Mouse (Mus musculus) testis, adult 2 months (tissue): ENCODE measurements around the gene Calcoco2.

Experiments used
- CTCF ChIP-seq: fragments of 200-500 bp; IDR thresholded peaks from 2 replicates; pipeline ENCODE4 v1.5.1; 2012; ENCODE audit warnings: low read depth, mild to moderate bottlenecking, inconsistent platforms, low read length, moderate library complexity; ENCODE audit not compliant: control insufficient read depth, insufficient read depth, insufficient replicate concordance
- POLR2A ChIP-seq: fragments of 200-500 bp; IDR thresholded peaks from 2 replicates; pipeline ENCODE4 v1.6.1; 2012; ENCODE audit warnings: low read depth, mild to moderate bottlenecking, inconsistent platforms, low read length, moderate library complexity; ENCODE audit not compliant: control insufficient read depth

DNA sequence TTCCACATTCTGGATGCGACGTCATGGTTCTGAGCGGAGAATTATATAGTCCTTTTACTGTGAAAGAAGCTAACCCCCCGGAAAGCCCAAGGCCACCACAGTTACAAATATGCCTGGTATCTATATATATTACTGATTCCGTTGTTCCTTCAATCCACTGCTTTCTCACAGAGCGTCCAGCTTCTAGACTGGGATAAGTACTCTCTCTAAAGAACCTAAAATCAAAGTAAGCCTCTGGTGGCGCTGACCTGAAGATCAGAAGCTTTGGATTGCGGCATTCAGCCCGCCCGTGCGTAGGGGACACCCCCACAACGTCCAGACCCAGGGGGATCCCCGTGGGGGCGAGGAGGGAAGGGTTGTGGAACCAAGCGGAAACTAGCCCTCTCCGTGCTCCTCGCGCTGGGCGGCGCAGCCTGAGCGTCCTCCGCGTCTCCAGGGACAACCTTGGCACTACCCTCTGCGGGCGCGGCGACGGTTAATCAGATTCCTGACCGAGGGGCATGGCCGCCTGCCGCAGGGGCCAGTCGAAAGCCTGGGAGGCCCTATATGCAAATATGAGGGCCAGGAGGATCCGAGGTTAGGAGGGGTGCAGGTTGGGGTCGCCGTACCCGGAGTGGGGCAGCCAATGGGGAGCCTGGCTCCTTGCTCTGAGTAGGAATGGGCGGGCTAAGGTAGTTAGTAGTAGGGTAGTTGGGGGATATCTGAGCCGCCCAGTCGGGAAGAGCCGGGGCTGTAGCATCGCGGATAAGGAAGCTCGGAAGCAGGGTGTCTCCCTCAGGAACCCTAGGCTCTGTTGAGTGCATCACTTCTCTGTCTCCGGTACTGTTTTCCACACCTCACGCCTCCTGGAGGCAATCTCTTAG, 12.5 kb upstream of the Calcoco2 start:
- TF ChIP-seq CTCF (no peak), POLR2A (peak; percentile 59; the same call in 1 of the 2 replicates)
